Mouse (Mus musculus): ENCODE results near the gene Spint2. TPM values are rescaled to one million over a fixed set of nuclear protein-coding genes. Genes with fewer than 3 reads are reported as not detected.

Spint2 gene
- polyA plus RNA-seq, 1 experiment from 2014 or later, result 18.3 TPM

GRCm38 (mm10) chr7:29253842-29254241, 27.9 kb downstream of the Spint2 start:
- no peaks in the 10 kb centered on the region for H3K4me1 ChIP-seq (ENCODE audit: control insufficient read depth, insufficient read depth, low read length)
- H3K9me3 ChIP-seq (ENCODE audit: control insufficient read depth, low read length), result no peaks in the 10 kb centered on the region
- H3K4me2 ChIP-seq, result no peak overlapping the region
- H3K27me3 ChIP-seq (ENCODE audit: control insufficient read depth, insufficient read depth, low read length), result no peaks in the 10 kb centered on the region
- 62% methylated on average over 5 of the region's 5 CpGs for WGBS
- H3K9ac ChIP-seq (ENCODE audit: low read length), result no peak overlapping the region
- H3K36me3 ChIP-seq (ENCODE audit: control insufficient read depth, insufficient read depth, low read length), result no peaks in the 10 kb centered on the region
- H3K4me3 ChIP-seq (ENCODE audit: low read depth, low read length), result no peak overlapping the region
- ATAC-seq (ENCODE audit: low FRiP score) (no peak), DNase-seq (ENCODE audit: low spot score, missing footprints) (no peak)
- no peak overlapping the region for H3K27ac ChIP-seq (ENCODE audit: low read depth, low read length)

- Histone ChIP-seq H3K36me3 (ENCODE audit: control insufficient read depth, insufficient read depth, low read length) (peaks cover under 1% of the 10 kb centered on the region; the same call in 1 of the 2 replicates), H3K27me3 (ENCODE audit: control insufficient read depth, insufficient read depth, low read length) (peaks cover 4% of the 10 kb centered on the region; the same call in 1 of the 2 replicates), H3K4me2 (no peak overlapping the region), H3K4me3 (ENCODE audit: low read depth, low read length) (no peak overlapping the region), H3K4me1 (ENCODE audit: control insufficient read depth, insufficient read depth, low read length) (peaks cover 6% of the 10 kb centered on the region), H3K27ac (ENCODE audit: low read depth, low read length) (no peak overlapping the region), H3K9me3 (ENCODE audit: control insufficient read depth, low read length) (no peaks in the 10 kb centered on the region), H3K9ac (ENCODE audit: low read length) (no peak overlapping the region)
- WGBS, result 88% methylated on average over 3 of the region's 3 CpGs
- no peak for ATAC-seq (ENCODE audit: low FRiP score)
- DNase-seq (ENCODE audit: low spot score, missing footprints), result peak; percentile 23
These were observed 30.5 kb downstream of the Spint2 start for GRCm38 (mm10) chr7:29251166-29251565.

- DNase-seq (ENCODE audit: low spot score, missing footprints) (peak; percentile 91), ATAC-seq (ENCODE audit: low FRiP score) (peak; percentile 44; the same call in 1 of the 2 replicates)
- WGBS, result 7% methylated on average over 20 of the region's 20 CpGs
- Histone ChIP-seq H3K27me3 (ENCODE audit: control insufficient read depth, insufficient read depth, low read length) (peaks cover 4% of the 10 kb centered on the region; the same call in 1 of the 2 replicates), H3K4me3 (ENCODE audit: low read depth, low read length) (peak within 1 kb of the TSS; percentile 18), H3K9ac (ENCODE audit: low read length) (peak within 1 kb of the TSS; percentile 44), H3K36me3 (ENCODE audit: control insufficient read depth, insufficient read depth, low read length) (peaks cover 7% of the 10 kb centered on the region), H3K27ac (ENCODE audit: low read depth, low read length) (no peak within 1 kb of the TSS), H3K4me2 (peak within 1 kb of the TSS; percentile 48), H3K9me3 (ENCODE audit: control insufficient read depth, low read length) (no peaks in the 10 kb centered on the region), H3K4me1 (ENCODE audit: control insufficient read depth, insufficient read depth, low read length) (peaks cover 6% of the 10 kb centered on the region)
These were observed 33.4 kb downstream of the Spint2 start, which contains the start of gene 2200002D01Rik for GRCm38 (mm10) chr7:29248261-29248841. 2200002D01Rik (minus strand) TSS chr7:29248466.

GRCm38 (mm10) chr7:29247706-29248105, 34.0 kb downstream of the Spint2 start:
- Histone ChIP-seq H3K9me3 (ENCODE audit: control insufficient read depth, low read length) (no peaks in the 10 kb centered on the region), H3K36me3 (ENCODE audit: control insufficient read depth, insufficient read depth, low read length) (peaks cover 7% of the 10 kb centered on the region), H3K9ac (ENCODE audit: low read length) (peak overlapping the region; percentile 44), H3K27ac (ENCODE audit: low read depth, low read length) (no peak overlapping the region), H3K4me3 (ENCODE audit: low read depth, low read length) (peak overlapping the region; percentile 18), H3K4me2 (peak overlapping the region; percentile 48), H3K4me1 (ENCODE audit: control insufficient read depth, insufficient read depth, low read length) (peaks cover 6% of the 10 kb centered on the region), H3K27me3 (ENCODE audit: control insufficient read depth, insufficient read depth, low read length) (peaks cover 4% of the 10 kb centered on the region; the same call in 1 of the 2 replicates)
- DNase-seq (ENCODE audit: low spot score, missing footprints) (no peak), ATAC-seq (ENCODE audit: low FRiP score) (no peak)
- WGBS, result 7% methylated on average over 19 of the region's 19 CpGs

GRCm38 (mm10) chr7:29247314-29247700, 34.4 kb downstream of the Spint2 start:
- H3K4me2 ChIP-seq, result peak overlapping the region; percentile 48
- H3K27me3 ChIP-seq (ENCODE audit: control insufficient read depth, insufficient read depth, low read length), result peaks cover 4% of the 10 kb centered on the region; the same call in 1 of the 2 replicates
- WGBS, result 31% methylated on average over 16 of the region's 16 CpGs
- peak overlapping the region; percentile 18; the same call in 1 of the 2 replicates for H3K4me3 ChIP-seq (ENCODE audit: low read depth, low read length)
- H3K9ac ChIP-seq (ENCODE audit: low read length), result peak overlapping the region; percentile 44; the same call in 1 of the 2 replicates
- no peak overlapping the region for H3K27ac ChIP-seq (ENCODE audit: low read depth, low read length)
- H3K9me3 ChIP-seq (ENCODE audit: control insufficient read depth, low read length), result no peaks in the 10 kb centered on the region
- peaks cover 7% of the 10 kb centered on the region for H3K36me3 ChIP-seq (ENCODE audit: control insufficient read depth, insufficient read depth, low read length)
- DNase-seq (ENCODE audit: low spot score, missing footprints), result peak; percentile 99
- peak; percentile 54 for ATAC-seq (ENCODE audit: low FRiP score)
- peaks cover 6% of the 10 kb centered on the region for H3K4me1 ChIP-seq (ENCODE audit: control insufficient read depth, insufficient read depth, low read length)

- Histone ChIP-seq H3K9me3 (ENCODE audit: control insufficient read depth, low read length) (no peaks in the 10 kb centered on the region), H3K4me1 (ENCODE audit: control insufficient read depth, insufficient read depth, low read length) (peaks cover 6% of the 10 kb centered on the region), H3K4me3 (ENCODE audit: low read depth, low read length) (no peak overlapping the region; the same call in 1 of the 2 replicates), H3K27ac (ENCODE audit: low read depth, low read length) (no peak overlapping the region), H3K27me3 (ENCODE audit: control insufficient read depth, insufficient read depth, low read length) (peaks cover 4% of the 10 kb centered on the region; the same call in 1 of the 2 replicates), H3K36me3 (ENCODE audit: control insufficient read depth, insufficient read depth, low read length) (peaks cover 7% of the 10 kb centered on the region), H3K9ac (ENCODE audit: low read length) (no peak overlapping the region), H3K4me2 (no peak overlapping the region)
- DNase-seq (ENCODE audit: low spot score, missing footprints) (peak; percentile 73), ATAC-seq (ENCODE audit: low FRiP score) (no peak; the same call in 1 of the 2 replicates)
- whole genome bisulfite sequencing, result 86% methylated on average over 21 of the region's 21 CpGs
These were observed 34.9 kb downstream of the Spint2 start for GRCm38 (mm10) chr7:29246619-29247313.

DNA sequence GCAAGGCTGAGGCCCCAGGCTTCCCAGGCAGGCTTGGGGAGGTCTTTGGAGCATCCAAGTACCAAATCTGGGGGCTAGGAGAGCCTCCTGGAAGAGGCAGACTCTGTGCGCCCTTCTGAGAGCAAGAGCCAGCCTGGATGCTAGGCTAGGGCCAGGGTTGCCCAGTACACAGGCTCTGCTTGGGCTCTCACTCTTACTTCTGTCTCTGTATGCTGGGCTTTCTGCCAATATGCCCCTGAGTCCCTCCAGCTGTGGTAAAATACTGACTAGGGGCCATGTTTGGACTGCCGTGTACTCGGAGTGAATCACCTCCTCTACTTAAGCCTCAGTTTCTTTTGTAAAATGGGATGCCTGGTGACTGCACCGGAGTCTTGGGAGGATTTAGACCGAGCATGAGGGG, 35.7 kb downstream of the Spint2 start:
- H3K9me3 ChIP-seq (ENCODE audit: control insufficient read depth, low read length), result no peaks in the 10 kb centered on the region
- H3K9ac ChIP-seq (ENCODE audit: low read length), result no peak overlapping the region
- WGBS, result 93% methylated on average over 5 of the region's 5 CpGs
- H3K36me3 ChIP-seq (ENCODE audit: control insufficient read depth, insufficient read depth, low read length), result peaks cover 7% of the 10 kb centered on the region
- ATAC-seq (ENCODE audit: low FRiP score) (no peak), DNase-seq (ENCODE audit: low spot score, missing footprints) (no peak)
- peaks cover 4% of the 10 kb centered on the region; the same call in 1 of the 2 replicates for H3K27me3 ChIP-seq (ENCODE audit: control insufficient read depth, insufficient read depth, low read length)
- no peak overlapping the region for H3K27ac ChIP-seq (ENCODE audit: low read depth, low read length)
- H3K4me3 ChIP-seq (ENCODE audit: low read depth, low read length), result no peak overlapping the region
- H3K4me1 ChIP-seq (ENCODE audit: control insufficient read depth, insufficient read depth, low read length), result peaks cover 6% of the 10 kb centered on the region
- H3K4me2 ChIP-seq, result no peak overlapping the region

DNA sequence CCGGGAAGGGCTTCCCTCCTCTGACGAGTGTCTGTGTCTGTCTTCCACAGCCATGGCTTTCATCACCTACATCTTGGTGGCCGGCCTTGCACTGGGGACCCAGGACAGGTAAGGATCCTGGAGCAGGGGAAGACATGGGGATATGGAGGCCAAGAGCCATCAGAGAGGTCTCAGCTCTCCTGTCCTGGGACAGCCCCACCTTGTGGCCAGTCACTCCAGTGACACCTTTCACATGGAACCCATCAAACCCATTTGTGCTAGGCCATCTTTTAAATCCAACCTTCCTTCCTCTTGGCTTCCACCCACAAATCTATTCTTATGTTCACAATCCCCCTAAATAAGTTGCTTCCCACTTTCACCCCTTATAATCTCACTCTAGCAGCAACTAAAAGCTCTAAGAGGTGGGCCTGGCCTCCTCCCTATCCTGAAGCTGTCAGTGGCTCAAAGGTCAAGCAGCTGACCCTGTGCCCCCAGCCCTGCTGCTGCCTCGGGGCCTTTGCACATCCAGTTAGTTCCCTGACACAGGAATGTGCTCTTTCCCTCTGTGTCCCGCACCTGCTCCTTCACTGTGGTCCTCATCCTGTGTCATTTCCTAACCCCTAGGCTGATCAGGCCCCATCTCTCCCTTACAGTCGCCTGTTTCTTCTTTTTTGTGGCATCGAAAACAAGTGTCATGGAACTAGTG, 36.8 kb downstream of the Spint2 start:
- H3K27ac ChIP-seq (ENCODE audit: low read depth, low read length), result no peak overlapping the region
- peak; percentile 62 for DNase-seq (ENCODE audit: low spot score, missing footprints)
- no peak overlapping the region for H3K4me3 ChIP-seq (ENCODE audit: low read depth, low read length)
- peaks cover 6% of the 10 kb centered on the region for H3K4me1 ChIP-seq (ENCODE audit: control insufficient read depth, insufficient read depth, low read length)
- peaks cover 7% of the 10 kb centered on the region for H3K36me3 ChIP-seq (ENCODE audit: control insufficient read depth, insufficient read depth, low read length)
- no peak for ATAC-seq (ENCODE audit: low FRiP score)
- H3K9me3 ChIP-seq (ENCODE audit: control insufficient read depth, low read length), result no peaks in the 10 kb centered on the region
- H3K4me2 ChIP-seq, result no peak overlapping the region
- H3K27me3 ChIP-seq (ENCODE audit: control insufficient read depth, insufficient read depth, low read length), result peaks cover 4% of the 10 kb centered on the region; the same call in 1 of the 2 replicates
- WGBS, result 86% methylated on average over 7 of the region's 7 CpGs
- no peak overlapping the region for H3K9ac ChIP-seq (ENCODE audit: low read length)

Measured in midbrain, embryonic 11.5 days (tissue).